Mouse (Mus musculus) MEL (cell line): ENCODE results near the gene Gm49366. TPM values are rescaled to one million over a fixed set of nuclear protein-coding genes. Genes with fewer than 3 reads are reported as not detected.

Source experiments
- DNase-seq: peaks from one replicate; pipeline ENCODE4 v3.0.0; 2011; ENCODE audit warnings: low read depth, low spot score
- H3K27ac ChIP-seq: 2 replicates; pipeline ENCODE4 v1.5.1; 2012; ENCODE audit warnings: low read depth, mild to moderate bottlenecking, control low read depth, low read length, moderate library complexity; ENCODE audit not compliant: control insufficient read depth
- H3K27me3 ChIP-seq, 2 experiments: fragments of 150-350 bp in 1 of 2; sonication (generic) in 1 of 2; 2 replicates each; pipeline ENCODE4 v1.6.1; 2012; ENCODE audit warnings: low read length in 2 of 2, mild to moderate bottlenecking in 2 of 2, improper control_type of control experiment in 1 of 2, moderate library complexity in 1 of 2; ENCODE audit not compliant: insufficient read depth in 2 of 2, control insufficient read depth in 1 of 2
- H3K36me3 ChIP-seq, 2 experiments: 2 replicates each; pipeline ENCODE4 v1.6.1; 2012 to 2014; ENCODE audit warnings: low read length in 2 of 2, improper control_type of control experiment in 1 of 2, inconsistent platforms in 1 of 2, mild to moderate bottlenecking in 1 of 2; ENCODE audit not compliant: insufficient read depth in 2 of 2, control insufficient read depth in 1 of 2
- H3K4me1 ChIP-seq, 2 experiments: fragments of 150-350 bp in 1 of 2; sonication (generic) in 1 of 2; 2 replicates each; pipeline ENCODE4 v1.6.1; 2012; ENCODE audit warnings: low read length in 2 of 2, improper control_type of control experiment in 1 of 2, mild to moderate bottlenecking in 1 of 2; ENCODE audit not compliant: insufficient read depth in 2 of 2, control insufficient read depth in 1 of 2
- H3K4me3 ChIP-seq, 2 experiments: fragments of 150-350 bp in 1 of 2; sonication (generic) in 1 of 2; 2 replicates each; pipeline ENCODE4 v1.5.1; 2012; ENCODE audit warnings: low read depth in 2 of 2, low read length in 2 of 2, mild to moderate bottlenecking in 2 of 2, moderate library complexity in 2 of 2, control low read depth in 1 of 2, improper control_type of control experiment in 1 of 2; ENCODE audit not compliant: control insufficient read depth in 1 of 2, insufficient read depth in 1 of 2
- H3K79me2 ChIP-seq: 2 replicates; pipeline ENCODE4 v1.6.1; 2012; ENCODE audit warnings: mild to moderate bottlenecking, low read length, moderate library complexity; ENCODE audit not compliant: control insufficient read depth, poor library complexity, insufficient read depth
- H3K9ac ChIP-seq: 2 replicates; pipeline ENCODE4 v1.6.1; 2012; ENCODE audit warnings: low read depth, mild to moderate bottlenecking, control low read depth, low read length, moderate library complexity; ENCODE audit not compliant: control insufficient read depth, poor library complexity, severe bottlenecking
- H3K9me3 ChIP-seq: fragments of 150-350 bp; sonication (generic); replicated peaks from 2 replicates; pipeline ENCODE4 v1.6.1; 2012; ENCODE audit warnings: mild to moderate bottlenecking, low read length, improper control_type of control experiment, moderate library complexity; ENCODE audit not compliant: insufficient read depth
- BHLHE40 ChIP-seq: IDR thresholded peaks from 2 replicates; pipeline ENCODE4 v1.6.1; 2012; ENCODE audit warnings: low read depth, mild to moderate bottlenecking, inconsistent platforms, low read length, improper control_type of control experiment, borderline replicate concordance
- CTCF ChIP-seq, 3 experiments: IDR thresholded peaks in 2 of 3; conservative IDR thresholded peaks in 1 of 3; 2 replicates each; pipeline ENCODE4 v1.5.1; 2011 to 2012; ENCODE audit warnings: low read length in 3 of 3, low read depth in 2 of 3, mild to moderate bottlenecking in 2 of 3, improper control_type of control experiment in 1 of 3, inconsistent platforms in 1 of 3, mixed read lengths in 1 of 3, moderate library complexity in 1 of 3; ENCODE audit not compliant: control insufficient read depth in 1 of 3, insufficient read depth in 1 of 3, poor library complexity in 1 of 3, severe bottlenecking in 1 of 3
- ETS1 ChIP-seq: IDR thresholded peaks from 2 replicates; pipeline ENCODE4 v1.6.1; 2012; ENCODE audit warnings: low read depth, mild to moderate bottlenecking, inconsistent platforms, low read length, improper control_type of control experiment, moderate library complexity
- MAX ChIP-seq: IDR thresholded peaks from 2 replicates; pipeline ENCODE4 v1.6.1; 2011; ENCODE audit warnings: low read length, improper control_type of control experiment
- MAZ ChIP-seq: IDR thresholded peaks from 2 replicates; pipeline ENCODE4 v1.6.1; 2012; ENCODE audit warnings: low read depth, mild to moderate bottlenecking, inconsistent platforms, low read length, improper control_type of control experiment
- MEF2A ChIP-seq: IDR thresholded peaks from 2 replicates; pipeline ENCODE4 v1.6.1; 2014; ENCODE audit warnings: low read depth, mild to moderate bottlenecking, inconsistent platforms, low read length, improper control_type of control experiment; ENCODE audit not compliant: poor library complexity, insufficient replicate concordance, severe bottlenecking; ENCODE audit errors: extremely low read depth
- MYB ChIP-seq: IDR thresholded peaks from 2 replicates; pipeline ENCODE4 v1.6.1; 2011; ENCODE audit warnings: mild to moderate bottlenecking, low read depth, low read length, improper control_type of control experiment
- NRF1 ChIP-seq: IDR thresholded peaks from 2 replicates; pipeline ENCODE4 v1.6.1; 2014; ENCODE audit warnings: low read depth, mild to moderate bottlenecking, inconsistent platforms, low read length, improper control_type of control experiment, moderate library complexity; ENCODE audit not compliant: poor library complexity, insufficient read depth, severe bottlenecking
- POLR2A ChIP-seq, 2 experiments: IDR thresholded peaks; 2 replicates each; pipeline ENCODE4 v1.6.1; 2011 to 2012; ENCODE audit warnings: low read length in 2 of 2, mild to moderate bottlenecking in 2 of 2, control low read depth in 1 of 2, improper control_type of control experiment in 1 of 2, low read depth in 1 of 2, moderate library complexity in 1 of 2; ENCODE audit not compliant: control insufficient read depth in 1 of 2, insufficient read depth in 1 of 2, poor library complexity in 1 of 2
- POLR2AphosphoS2 ChIP-seq: IDR thresholded peaks from 2 replicates; pipeline ENCODE4 v1.6.1; 2011; ENCODE audit warnings: low read length, improper control_type of control experiment
- RAD21 ChIP-seq: IDR thresholded peaks from 2 replicates; pipeline ENCODE4 v1.6.1; 2011; ENCODE audit warnings: mild to moderate bottlenecking, low read depth, low read length, improper control_type of control experiment
- SMC3 ChIP-seq: IDR thresholded peaks from 2 replicates; pipeline ENCODE4 v1.6.1; 2011; ENCODE audit warnings: low read depth, low read length, improper control_type of control experiment
- TBP ChIP-seq: IDR thresholded peaks from 2 replicates; pipeline ENCODE4 v1.8.0; 2011; ENCODE audit warnings: low read depth, low read length, improper control_type of control experiment
- TCF12 ChIP-seq: IDR thresholded peaks from 2 replicates; pipeline ENCODE4 v1.6.1; 2014; ENCODE audit warnings: low read depth, mild to moderate bottlenecking, inconsistent platforms, low read length, improper control_type of control experiment, moderate library complexity
- USF1 ChIP-seq: IDR thresholded peaks from 2 replicates; pipeline ENCODE4 v1.6.1; 2014; ENCODE audit warnings: low read depth, mild to moderate bottlenecking, inconsistent platforms, low read length, improper control_type of control experiment, moderate library complexity
- ZC3H11A ChIP-seq: IDR thresholded peaks from 2 replicates; pipeline ENCODE4 v1.6.1; 2012; ENCODE audit warnings: low read depth, mild to moderate bottlenecking, inconsistent platforms, low read length, improper control_type of control experiment
- ZNF384 ChIP-seq: IDR thresholded peaks from 2 replicates; pipeline ENCODE4 v1.6.1; 2012; ENCODE audit warnings: low read depth, mild to moderate bottlenecking, inconsistent platforms, low read length, improper control_type of control experiment
- polyA plus RNA-seq, 2 experiments: library from polyadenylated mRNA; stranded (reverse) in 1 of 2; unstranded in 1 of 2; fragments of >175 nt in 1 of 2; fragments of >200 nt in 1 of 2; gene quantifications; 2 replicates each; pipeline versions ENCODE4 v1.2.1 to v1.2.4; 2012; ENCODE audit warnings: low replicate concordance in 2 of 2, low read depth in 1 of 2; ENCODE audit not compliant: insufficient read length in 2 of 2, insufficient read depth in 1 of 2, missing spikeins in 1 of 2
- total RNA-seq: library from RNA; depleted of rRNA; stranded (reverse); fragments of 300-350 nt; gene quantifications from 2 replicates; pipeline ENCODE4 v1.2.3, GENCODE M21; 2012

The Gm49366 gene
- total and polyA plus RNA-seq, 3 experiments = not detected

GRCm38 (mm10) chr12:84011251-84012040 lies 27.3 kb upstream of the Gm49366 start:
- H3K9ac ChIP-seq = no peak overlapping the region
- no peak for DNase-seq
- no peaks in the 10 kb centered on the region for H3K36me3 ChIP-seq
- no peaks in the 10 kb centered on the region for H3K9me3 ChIP-seq
- H3K4me1 ChIP-seq = no peaks in the 10 kb centered on the region
- peaks cover 0 to 5% of the 10 kb centered on the region in 2 experiments; a peak in 2 of 4 replicates for H3K27me3 ChIP-seq
- no peak overlapping the region for H3K4me3 ChIP-seq
- no peak for TF ChIP-seq POLR2AphosphoS2
- TF ChIP-seq CTCF (IDR thresholded peaks at IDR 0.05 in 2 of 3, conservative IDR thresholded peaks at IDR 0.05 in 1 of 3; ENCODE audit: control insufficient read depth in 1 of 3, insufficient read depth in 1 of 3, low read depth in 2 of 3, low read length in 3 of 3, poor library complexity in 1 of 3, severe bottlenecking in 1 of 3) = no peak
- no peak for TF ChIP-seq MEF2A
- TF ChIP-seq ZC3H11A = no peak
- no peak for TF ChIP-seq BHLHE40
- TF ChIP-seq ZNF384 = no peak
- no peak for TF ChIP-seq TCF12
- no peak for TF ChIP-seq USF1
- no peak for TF ChIP-seq MAZ
- no peak for TF ChIP-seq NRF1
- TF ChIP-seq SMC3 = no peak
- no peak for TF ChIP-seq RAD21
- no peak for TF ChIP-seq TBP
- TF ChIP-seq POLR2A (IDR thresholded peaks at IDR 0.05; ENCODE audit: control insufficient read depth in 1 of 2, insufficient read depth in 1 of 2, low read depth in 1 of 2, low read length in 2 of 2, poor library complexity in 1 of 2) = no peak
- no peak for TF ChIP-seq MYB
- TF ChIP-seq MAX = no peak
- TF ChIP-seq, all 39 proteins: peak for 0
- no peak overlapping the region for H3K27ac ChIP-seq
- no peaks in the 10 kb centered on the region for H3K79me2 ChIP-seq

GRCm38 (mm10) chr12:84013130-84013529 lies 25.6 kb upstream of the Gm49366 start:
- peaks cover 0 to 5% of the 10 kb centered on the region in 2 experiments; a peak in 2 of 4 replicates for H3K27me3 ChIP-seq
- no peak overlapping the region for H3K4me3 ChIP-seq
- no peaks in the 10 kb centered on the region for H3K79me2 ChIP-seq
- no peak overlapping the region for H3K9ac ChIP-seq
- no peak for DNase-seq
- no peaks in the 10 kb centered on the region for H3K9me3 ChIP-seq
- H3K36me3 ChIP-seq = no peaks in the 10 kb centered on the region
- no peak for TF ChIP-seq ETS1
- peak; percentile 16; the same call in 1 of the 2 replicates for TF ChIP-seq SMC3
- TF ChIP-seq CTCF (IDR thresholded peaks at IDR 0.05 in 2 of 3, conservative IDR thresholded peaks at IDR 0.05 in 1 of 3; ENCODE audit: control insufficient read depth in 1 of 3, insufficient read depth in 1 of 3, low read depth in 2 of 3, low read length in 3 of 3, poor library complexity in 1 of 3, severe bottlenecking in 1 of 3) = peak; percentile 17 to 54 (median 31); a peak in 4 of 6 replicates
- no peak overlapping the region for H3K27ac ChIP-seq
- H3K4me1 ChIP-seq = no peaks in the 10 kb centered on the region
